Mouse (Mus musculus): ENCODE measurements around the gene Phactr3. TPM values are rescaled to one million over a fixed set of nuclear protein-coding genes. Genes with fewer than 3 reads are reported as not detected.

Phactr3 gene
- polyA plus RNA-seq, 1 experiment from 2014 or later, result 1.3 TPM

DNA sequence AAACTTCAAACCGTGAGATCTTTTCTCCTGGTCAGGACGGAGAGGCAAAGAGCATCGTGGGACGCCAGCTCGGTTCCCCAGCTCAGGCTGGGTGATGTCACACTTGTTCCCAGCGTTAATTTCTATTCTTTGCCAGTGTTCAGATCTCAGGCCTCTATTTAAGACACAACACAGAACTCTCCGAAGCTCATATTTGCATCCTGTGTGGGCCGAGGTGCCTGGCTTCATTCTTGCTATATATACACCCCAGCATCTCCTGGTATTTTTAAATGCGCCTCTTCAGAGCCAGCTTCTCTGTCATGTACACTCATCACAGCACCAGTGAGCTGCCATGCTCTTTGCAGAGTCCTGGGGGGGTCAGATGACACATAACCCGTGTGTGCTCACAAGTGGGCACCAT is 85.7 kb downstream of the Phactr3 start:
- no peaks in the 10 kb centered on the region for H3K4me1 ChIP-seq (ENCODE audit: control insufficient read depth, insufficient read depth, low read length)
- ATAC-seq, result no peak
- no peak overlapping the region for H3K9ac ChIP-seq (ENCODE audit: low read depth, low read length)
- H3K27me3 ChIP-seq (replicated peaks; ENCODE audit: control insufficient read depth, insufficient read depth, low read length), result no peaks in the 10 kb centered on the region
- no peak overlapping the region for H3K4me3 ChIP-seq (ENCODE audit: low read length)
- no peak overlapping the region for H3K4me2 ChIP-seq (ENCODE audit: low read depth, low read length)
- H3K9me3 ChIP-seq (ENCODE audit: control insufficient read depth, low read length), result no peaks in the 10 kb centered on the region
- no peak overlapping the region for H3K27ac ChIP-seq (ENCODE audit: low read length)
- 77% methylated on average over 10 of the region's 10 CpGs for WGBS
- no peaks in the 10 kb centered on the region for H3K36me3 ChIP-seq (ENCODE audit: control insufficient read depth, insufficient read depth, low read length)

DNA sequence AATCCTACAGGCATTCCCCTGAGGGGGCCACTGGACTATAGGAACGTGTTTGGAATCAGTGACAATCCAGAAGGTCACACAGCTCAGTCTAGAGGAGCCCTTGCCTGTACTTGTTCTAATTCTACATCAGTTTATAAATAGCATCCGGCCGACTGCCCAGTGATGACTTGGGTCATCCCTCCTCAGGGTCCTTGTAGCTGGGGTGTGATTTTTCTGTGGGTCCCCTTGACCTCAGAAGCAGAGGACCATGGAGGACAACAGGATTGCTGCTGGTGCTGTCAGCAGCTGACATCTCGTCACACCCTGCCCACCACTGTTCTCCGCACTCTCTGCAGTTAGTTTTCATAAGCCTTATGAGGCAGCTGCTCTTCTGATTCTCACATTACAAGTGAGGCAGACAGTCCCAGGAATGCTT is 89.4 kb downstream of the Phactr3 start:
- no peak overlapping the region for H3K9ac ChIP-seq (ENCODE audit: low read depth, low read length)
- no peaks in the 10 kb centered on the region for H3K27me3 ChIP-seq (replicated peaks; ENCODE audit: control insufficient read depth, insufficient read depth, low read length)
- WGBS, result 68% methylated on average over 5 of the region's 5 CpGs
- H3K4me3 ChIP-seq (ENCODE audit: low read length), result no peak overlapping the region
- H3K9me3 ChIP-seq (ENCODE audit: control insufficient read depth, low read length), result no peaks in the 10 kb centered on the region
- no peaks in the 10 kb centered on the region for H3K4me1 ChIP-seq (ENCODE audit: control insufficient read depth, insufficient read depth, low read length)
- no peak overlapping the region for H3K4me2 ChIP-seq (ENCODE audit: low read depth, low read length)
- H3K27ac ChIP-seq (ENCODE audit: low read length), result no peak overlapping the region
- no peak for ATAC-seq
- no peaks in the 10 kb centered on the region for H3K36me3 ChIP-seq (ENCODE audit: control insufficient read depth, insufficient read depth, low read length)

DNA sequence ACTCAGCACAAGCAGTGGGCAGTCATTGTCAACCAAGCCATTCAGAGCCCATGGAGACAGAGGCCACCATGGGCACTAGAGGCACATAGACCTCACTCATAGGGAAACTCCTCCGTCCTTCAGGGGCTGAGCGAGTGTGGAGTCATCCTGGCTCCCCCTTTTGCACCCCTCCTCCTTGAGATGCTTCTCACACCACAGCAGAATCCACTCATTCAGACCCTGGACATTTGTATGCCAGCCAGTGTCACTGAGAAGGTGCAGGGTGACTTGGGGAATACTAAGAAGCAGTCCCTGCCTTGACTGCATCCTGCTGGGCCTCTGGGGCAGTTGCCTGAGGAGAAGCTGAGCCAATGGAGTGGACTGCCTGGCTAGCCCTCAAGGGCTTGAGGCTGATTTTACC is 95.1 kb downstream of the Phactr3 start:
- Histone ChIP-seq H3K9ac (ENCODE audit: low read depth, low read length) (no peak overlapping the region), H3K36me3 (ENCODE audit: control insufficient read depth, insufficient read depth, low read length) (no peaks in the 10 kb centered on the region), H3K4me2 (ENCODE audit: low read depth, low read length) (no peak overlapping the region), H3K9me3 (ENCODE audit: control insufficient read depth, low read length) (no peaks in the 10 kb centered on the region), H3K4me1 (ENCODE audit: control insufficient read depth, insufficient read depth, low read length) (no peaks in the 10 kb centered on the region), H3K27me3 (replicated peaks; ENCODE audit: control insufficient read depth, insufficient read depth, low read length) (no peaks in the 10 kb centered on the region), H3K27ac (ENCODE audit: low read length) (no peak overlapping the region), H3K4me3 (ENCODE audit: low read length) (no peak overlapping the region)
- 83% methylated on average over 2 of the region's 2 CpGs for WGBS
- ATAC-seq, result no peak

DNA sequence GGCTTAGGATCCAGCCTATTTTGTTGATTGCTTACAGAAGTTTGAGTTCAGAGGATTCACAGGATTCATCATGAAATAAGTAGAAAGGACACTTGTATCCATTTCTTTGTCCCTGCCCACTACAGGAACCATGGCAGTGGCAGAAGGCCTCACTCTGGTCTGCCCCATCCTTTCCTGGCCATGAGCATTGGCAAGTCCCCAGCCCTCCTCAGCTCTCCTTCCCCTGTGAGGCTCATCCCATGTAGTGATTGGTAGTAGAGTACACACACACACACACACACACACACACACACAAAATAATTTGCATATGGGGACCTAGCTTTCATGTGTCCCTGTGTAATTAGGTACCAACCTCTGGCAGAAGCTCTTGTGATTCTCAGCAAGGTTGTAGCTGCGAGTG is 95.8 kb downstream of the Phactr3 start:
- H3K9ac ChIP-seq (ENCODE audit: low read depth, low read length), result no peak overlapping the region
- no peak for ATAC-seq
- H3K27me3 ChIP-seq (replicated peaks; ENCODE audit: control insufficient read depth, insufficient read depth, low read length), result no peaks in the 10 kb centered on the region
- H3K4me3 ChIP-seq (ENCODE audit: low read length), result no peak overlapping the region
- H3K4me1 ChIP-seq (ENCODE audit: control insufficient read depth, insufficient read depth, low read length), result no peaks in the 10 kb centered on the region
- no peaks in the 10 kb centered on the region for H3K36me3 ChIP-seq (ENCODE audit: control insufficient read depth, insufficient read depth, low read length)
- H3K9me3 ChIP-seq (ENCODE audit: control insufficient read depth, low read length), result no peaks in the 10 kb centered on the region
- H3K4me2 ChIP-seq (ENCODE audit: low read depth, low read length), result no peak overlapping the region
- WGBS, result 76% methylated on average over 1 of the region's 1 CpGs
- H3K27ac ChIP-seq (ENCODE audit: low read length), result no peak overlapping the region

DNA sequence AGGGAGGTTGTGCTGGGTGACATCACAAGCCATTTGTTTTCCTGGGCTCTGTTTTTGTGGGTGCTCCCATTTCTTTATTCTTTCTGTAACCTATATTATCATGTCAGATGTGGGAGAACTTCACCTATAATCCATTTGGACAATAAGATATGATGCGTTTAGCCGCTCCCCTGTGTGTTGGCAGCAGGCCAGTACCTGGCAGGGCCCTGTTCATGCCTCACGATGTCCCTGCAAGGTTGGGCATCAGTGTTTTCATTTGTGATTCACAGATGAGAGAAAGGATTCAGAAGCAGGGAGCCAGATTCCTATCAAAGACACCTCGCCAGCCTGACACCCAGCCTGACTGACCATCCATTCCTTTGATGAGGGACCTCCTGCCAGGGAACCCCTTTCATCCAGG is 99.7 kb downstream of the Phactr3 start:
- Histone ChIP-seq H3K27ac (ENCODE audit: low read length) (no peak overlapping the region), H3K36me3 (ENCODE audit: control insufficient read depth, insufficient read depth, low read length) (no peaks in the 10 kb centered on the region), H3K4me3 (ENCODE audit: low read length) (no peak overlapping the region), H3K4me2 (ENCODE audit: low read depth, low read length) (no peak overlapping the region), H3K27me3 (replicated peaks; ENCODE audit: control insufficient read depth, insufficient read depth, low read length) (no peaks in the 10 kb centered on the region), H3K9ac (ENCODE audit: low read depth, low read length) (no peak overlapping the region), H3K9me3 (ENCODE audit: control insufficient read depth, low read length) (no peaks in the 10 kb centered on the region), H3K4me1 (ENCODE audit: control insufficient read depth, insufficient read depth, low read length) (no peaks in the 10 kb centered on the region)
- 59% methylated on average over 4 of the region's 4 CpGs for WGBS
- no peak for ATAC-seq

DNA sequence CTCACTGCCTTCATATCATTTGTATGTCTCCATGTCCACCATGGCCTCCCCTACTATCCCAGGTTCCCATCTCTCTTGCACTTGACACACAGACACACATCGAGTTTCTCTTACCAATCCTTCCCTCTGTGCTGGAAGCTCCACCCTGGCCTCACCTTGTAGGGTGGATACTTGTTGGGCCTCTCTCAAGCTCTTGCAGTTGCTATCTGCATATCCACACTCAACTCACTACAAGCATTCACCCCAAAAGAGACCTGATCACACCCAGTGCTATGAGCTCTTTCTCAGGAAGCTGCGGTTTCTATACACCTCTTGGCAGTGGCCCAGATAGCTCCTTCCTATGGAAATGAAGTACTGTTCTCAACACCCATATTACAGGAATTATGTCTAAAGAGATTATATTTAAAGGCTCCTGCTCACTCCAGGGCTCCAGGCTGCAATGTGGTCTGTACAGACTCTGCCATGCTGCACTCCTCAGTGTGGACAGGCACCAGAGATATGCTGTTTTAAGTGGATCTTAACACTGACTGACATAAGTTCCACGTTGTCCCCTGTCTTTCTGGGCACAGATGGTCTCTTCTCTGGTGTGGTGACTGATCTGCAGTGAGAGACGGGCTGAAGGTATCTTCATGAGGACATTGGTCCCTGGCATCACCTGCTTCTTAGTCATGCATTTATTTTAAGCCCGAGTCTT is 100.8 kb downstream of the Phactr3 start:
- no peak for ATAC-seq
- Histone ChIP-seq H3K9ac (ENCODE audit: low read depth, low read length) (no peak overlapping the region), H3K27ac (ENCODE audit: low read length) (no peak overlapping the region), H3K27me3 (replicated peaks; ENCODE audit: control insufficient read depth, insufficient read depth, low read length) (no peaks in the 10 kb centered on the region), H3K36me3 (ENCODE audit: control insufficient read depth, insufficient read depth, low read length) (no peaks in the 10 kb centered on the region), H3K4me3 (ENCODE audit: low read length) (no peak overlapping the region), H3K4me1 (ENCODE audit: control insufficient read depth, insufficient read depth, low read length) (no peaks in the 10 kb centered on the region), H3K4me2 (ENCODE audit: low read depth, low read length) (no peak overlapping the region), H3K9me3 (ENCODE audit: control insufficient read depth, low read length) (no peaks in the 10 kb centered on the region)
- WGBS, result 82% methylated on average over 5 of the region's 5 CpGs

DNA sequence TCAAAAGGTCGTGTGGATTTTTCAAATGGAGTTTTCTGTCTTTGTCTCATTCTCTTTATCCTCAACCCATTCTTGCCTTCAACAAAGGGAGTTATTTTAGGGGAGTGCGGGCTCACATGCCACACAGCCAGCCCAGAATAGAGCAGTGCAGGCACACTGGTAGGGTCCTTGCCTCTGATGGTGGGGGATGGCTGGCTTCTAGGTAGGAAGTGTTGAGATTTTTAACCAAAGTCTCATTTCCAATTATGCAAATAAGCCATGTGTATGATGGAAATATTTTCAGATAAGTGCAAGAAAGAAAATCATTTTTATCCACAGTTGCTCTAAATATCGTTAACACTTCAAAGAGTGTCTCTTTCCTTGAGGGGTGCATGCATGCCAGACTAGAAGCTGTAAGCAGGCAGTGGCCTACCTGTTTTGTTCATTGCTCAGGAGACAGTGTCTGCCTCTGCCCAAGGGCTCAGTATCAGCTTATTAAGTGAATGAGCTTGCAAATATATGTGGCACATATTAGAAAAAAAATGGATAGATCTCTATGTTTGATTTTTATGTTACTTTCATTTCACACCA is 101.5 kb downstream of the Phactr3 start:
- no peaks in the 10 kb centered on the region for H3K27me3 ChIP-seq (replicated peaks; ENCODE audit: control insufficient read depth, insufficient read depth, low read length)
- no peak overlapping the region for H3K9ac ChIP-seq (ENCODE audit: low read depth, low read length)
- H3K36me3 ChIP-seq (ENCODE audit: control insufficient read depth, insufficient read depth, low read length), result no peaks in the 10 kb centered on the region
- H3K27ac ChIP-seq (ENCODE audit: low read length), result no peak overlapping the region
- H3K4me1 ChIP-seq (ENCODE audit: control insufficient read depth, insufficient read depth, low read length), result no peaks in the 10 kb centered on the region
- no peak overlapping the region for H3K4me2 ChIP-seq (ENCODE audit: low read depth, low read length)
- no peak for ATAC-seq
- 72% methylated on average over 3 of the region's 3 CpGs for WGBS
- no peaks in the 10 kb centered on the region for H3K9me3 ChIP-seq (ENCODE audit: control insufficient read depth, low read length)
- no peak overlapping the region for H3K4me3 ChIP-seq (ENCODE audit: low read length)

DNA sequence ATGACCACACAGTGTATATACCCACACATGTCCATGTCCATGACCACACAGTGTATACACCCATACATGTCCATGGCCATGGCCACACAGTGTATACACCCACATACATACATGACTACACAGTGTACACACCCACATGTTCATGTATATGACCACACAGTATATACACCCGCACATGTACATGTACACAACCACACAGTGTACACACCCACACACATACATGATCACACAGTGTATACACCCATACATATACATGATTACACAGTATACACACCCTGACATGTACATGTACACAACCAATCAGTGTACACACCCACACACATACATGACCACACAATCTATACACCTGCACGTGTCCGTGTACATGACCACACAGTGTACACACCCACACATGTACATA is 102.2 kb downstream of the Phactr3 start:
- no peak overlapping the region for H3K4me2 ChIP-seq (ENCODE audit: low read depth, low read length)
- no peak overlapping the region for H3K9ac ChIP-seq (ENCODE audit: low read depth, low read length)
- ATAC-seq, result no peak
- 94% methylated on average over 3 of the region's 3 CpGs for WGBS
- H3K36me3 ChIP-seq (ENCODE audit: control insufficient read depth, insufficient read depth, low read length), result no peaks in the 10 kb centered on the region
- no peak overlapping the region for H3K27ac ChIP-seq (ENCODE audit: low read length)
- H3K4me3 ChIP-seq (ENCODE audit: low read length), result no peak overlapping the region
- H3K9me3 ChIP-seq (ENCODE audit: control insufficient read depth, low read length), result no peaks in the 10 kb centered on the region
- no peaks in the 10 kb centered on the region for H3K27me3 ChIP-seq (replicated peaks; ENCODE audit: control insufficient read depth, insufficient read depth, low read length)
- no peaks in the 10 kb centered on the region for H3K4me1 ChIP-seq (ENCODE audit: control insufficient read depth, insufficient read depth, low read length)

DNA sequence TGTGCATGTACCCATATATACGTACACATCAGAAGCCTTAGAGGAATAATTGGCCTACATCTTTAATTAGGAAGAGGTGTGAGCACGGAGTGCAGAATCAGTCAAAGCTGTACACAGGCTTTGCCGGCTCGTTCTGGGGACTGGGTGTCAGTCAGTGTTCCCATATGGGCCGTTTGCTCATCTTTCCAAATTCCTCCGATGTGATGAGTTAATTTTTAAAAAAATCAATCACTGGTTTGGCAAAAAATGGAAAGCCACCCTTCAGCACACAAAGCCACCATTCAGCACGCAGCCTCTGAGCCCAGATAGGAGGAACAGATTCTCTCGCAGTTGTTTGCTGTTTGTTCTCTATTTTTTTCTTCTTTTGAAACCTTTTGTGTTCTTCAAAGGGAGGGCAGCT is 110.5 kb downstream of the Phactr3 start:
- no peak overlapping the region for H3K4me3 ChIP-seq (ENCODE audit: low read length)
- H3K27ac ChIP-seq (ENCODE audit: low read length), result no peak overlapping the region
- no peaks in the 10 kb centered on the region for H3K9me3 ChIP-seq (ENCODE audit: control insufficient read depth, low read length)
- no peak for ATAC-seq
- no peak overlapping the region for H3K9ac ChIP-seq (ENCODE audit: low read depth, low read length)
- H3K4me2 ChIP-seq (ENCODE audit: low read depth, low read length), result no peak overlapping the region
- WGBS, result 75% methylated on average over 8 of the region's 8 CpGs
- no peaks in the 10 kb centered on the region for H3K27me3 ChIP-seq (replicated peaks; ENCODE audit: control insufficient read depth, insufficient read depth, low read length)
- no peaks in the 10 kb centered on the region for H3K36me3 ChIP-seq (ENCODE audit: control insufficient read depth, insufficient read depth, low read length)
- no peaks in the 10 kb centered on the region for H3K4me1 ChIP-seq (ENCODE audit: control insufficient read depth, insufficient read depth, low read length)

DNA sequence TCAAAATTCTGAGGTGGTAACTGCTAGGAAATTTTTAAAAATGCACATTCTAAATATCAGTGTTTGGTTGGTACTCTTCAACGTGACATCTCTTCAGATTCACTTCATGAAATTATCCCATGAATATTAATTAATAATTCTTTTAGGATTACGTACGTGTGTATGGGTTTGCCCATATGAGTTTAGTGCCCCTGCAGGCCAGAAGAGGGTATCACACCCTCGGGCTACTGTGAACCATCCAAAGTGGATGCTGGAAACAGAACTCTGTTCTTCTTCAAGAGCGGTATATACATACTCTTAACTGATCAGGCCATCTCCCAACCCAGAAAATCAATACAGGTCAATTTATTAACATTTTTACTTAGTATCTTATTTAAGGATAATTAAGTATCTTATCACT is 114.7 kb downstream of the Phactr3 start:
- H3K36me3 ChIP-seq (ENCODE audit: control insufficient read depth, insufficient read depth, low read length), result no peaks in the 10 kb centered on the region
- no peak overlapping the region for H3K9ac ChIP-seq (ENCODE audit: low read depth, low read length)
- H3K27me3 ChIP-seq (replicated peaks; ENCODE audit: control insufficient read depth, insufficient read depth, low read length), result no peaks in the 10 kb centered on the region
- H3K4me3 ChIP-seq (ENCODE audit: low read length), result no peak overlapping the region
- no peak overlapping the region for H3K4me2 ChIP-seq (ENCODE audit: low read depth, low read length)
- ATAC-seq, result no peak
- no peaks in the 10 kb centered on the region for H3K4me1 ChIP-seq (ENCODE audit: control insufficient read depth, insufficient read depth, low read length)
- no peak overlapping the region for H3K27ac ChIP-seq (ENCODE audit: low read length)
- whole genome bisulfite sequencing, result 83% methylated on average over 5 of the region's 5 CpGs
- no peaks in the 10 kb centered on the region for H3K9me3 ChIP-seq (ENCODE audit: control insufficient read depth, low read length)

All from intestine, embryonic 16.5 days (tissue).